Mouse (Mus musculus) embryonic stem cell, embryonic (primary cell): ENCODE data around the gene Rab7.

Source experiments
- CTCF ChIA-PET, 4 experiments: fragments of 300-600 bp in 2 of 4; fragments of 350-600 bp in 2 of 4; sonication (Branson Sonifier 250); formaldehyde crosslinking; loops; one replicate each; lab custom pipeline; 2022; ENCODE audit warnings: inconsistent platforms in 2 of 4; lab: Charles Lee
- POLR2A ChIA-PET, 4 experiments: fragments of 300-600 bp in 2 of 4; fragments of 350-600 bp in 2 of 4; sonication (Branson Sonifier 250); formaldehyde crosslinking; loops; one replicate each; lab custom pipeline; 2022; ENCODE audit warnings: antibody characterized with exemption in 4 of 4, inconsistent platforms in 1 of 4; lab: Charles Lee

The Rab7 gene

DNA sequence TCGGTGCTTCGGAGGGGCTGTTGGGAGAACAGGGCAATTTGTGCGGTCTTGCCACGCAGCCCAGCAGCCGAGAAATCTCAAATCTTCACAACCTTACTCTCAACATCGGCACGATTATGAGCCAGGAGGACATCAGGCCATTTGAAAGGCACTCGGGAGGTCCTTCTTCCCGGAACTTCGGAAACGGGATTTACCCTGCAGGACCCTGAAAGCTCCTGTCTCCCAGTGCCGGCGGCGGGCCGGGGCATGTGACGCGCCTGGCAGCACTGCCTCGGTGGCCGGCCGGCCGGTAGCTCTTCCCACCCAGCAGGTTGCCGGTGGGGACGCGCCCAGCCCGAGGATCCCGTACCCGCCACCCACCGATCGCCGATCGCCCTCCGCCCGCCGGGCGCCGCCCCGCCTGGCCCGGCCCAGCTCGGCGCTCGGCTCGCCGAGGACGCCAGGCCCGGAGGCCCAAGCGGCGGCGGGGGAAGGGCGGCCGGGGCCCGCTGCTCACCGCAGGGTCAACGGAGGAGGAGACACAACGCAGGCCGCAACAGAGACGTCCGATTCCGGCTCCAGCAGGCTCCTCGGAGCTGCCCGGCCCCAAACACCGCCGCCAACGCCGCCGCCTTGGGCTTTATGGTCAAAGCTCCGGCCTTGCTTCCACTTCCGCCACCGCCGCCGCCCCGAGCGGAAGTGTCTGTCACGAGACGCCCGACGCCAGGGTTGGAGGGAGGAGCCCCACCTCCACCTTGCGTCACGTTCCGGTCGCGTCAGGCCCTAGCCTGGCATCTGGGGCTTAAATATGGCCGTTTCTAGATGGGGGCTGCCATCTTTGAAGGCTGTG is at the start of gene Rab7:
Rab7 (minus strand) TSS at position 694 of the 829 bp plus-strand sequence.
- ChIA-PET CTCF (interaction anchor here in 3 of 4 experiments (0.6 to 1.9 kb wide), 6 partner anchors 14 to 1069 kb away, joined by 3 to 8 read pairs (median 3); no protein-coding TSS in a partner anchor), POLR2A (interaction anchor here (0.6 to 8.5 kb wide), 129 partner anchors 9 to 1064 kb away, joined by 3 to 185 read pairs (median 5); partner anchors contain the start of genes Rpn1 (in 4 of the 4), Copg1 (in 3 of the 4), Rab43 (in 3 of the 4) and H1fx (in 2 of the 4))

DNA sequence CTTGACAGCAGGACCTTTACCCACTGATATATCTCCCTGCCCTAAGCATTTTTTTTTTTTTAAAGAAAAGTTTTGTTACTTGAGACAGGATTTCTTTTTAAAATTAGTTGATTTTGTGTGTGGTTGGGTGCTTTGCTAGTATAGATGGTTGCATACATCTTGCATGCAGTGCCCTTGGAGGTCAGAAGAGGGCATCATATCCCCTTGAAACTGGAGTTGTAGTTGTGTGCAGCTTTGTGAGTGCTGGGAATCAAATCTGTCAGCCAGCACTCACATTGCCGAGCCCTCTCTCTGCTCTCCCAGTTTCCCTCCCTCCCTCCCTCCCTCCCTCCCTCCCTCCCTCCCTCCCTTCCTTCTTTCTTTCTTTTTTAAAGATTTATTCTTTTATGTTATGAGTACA is 43.9 kb upstream of the Rab7 start:
- ChIA-PET POLR2A (interaction anchor here in 3 of 4 experiments (0.6 to 4.9 kb wide), 15 partner anchors 8 to 376 kb away, joined by 3 to 35 read pairs (median 3); partner anchors contain the start of genes Rab7 (in 1 of the 3) and Ruvbl1 (in 1 of the 3)), CTCF (interaction anchor here in 3 of 4 experiments (0.6 to 1.4 kb wide), 8 partner anchors 27 to 856 kb away, joined by 3 to 7 read pairs (median 4); no protein-coding TSS in a partner anchor)

DNA sequence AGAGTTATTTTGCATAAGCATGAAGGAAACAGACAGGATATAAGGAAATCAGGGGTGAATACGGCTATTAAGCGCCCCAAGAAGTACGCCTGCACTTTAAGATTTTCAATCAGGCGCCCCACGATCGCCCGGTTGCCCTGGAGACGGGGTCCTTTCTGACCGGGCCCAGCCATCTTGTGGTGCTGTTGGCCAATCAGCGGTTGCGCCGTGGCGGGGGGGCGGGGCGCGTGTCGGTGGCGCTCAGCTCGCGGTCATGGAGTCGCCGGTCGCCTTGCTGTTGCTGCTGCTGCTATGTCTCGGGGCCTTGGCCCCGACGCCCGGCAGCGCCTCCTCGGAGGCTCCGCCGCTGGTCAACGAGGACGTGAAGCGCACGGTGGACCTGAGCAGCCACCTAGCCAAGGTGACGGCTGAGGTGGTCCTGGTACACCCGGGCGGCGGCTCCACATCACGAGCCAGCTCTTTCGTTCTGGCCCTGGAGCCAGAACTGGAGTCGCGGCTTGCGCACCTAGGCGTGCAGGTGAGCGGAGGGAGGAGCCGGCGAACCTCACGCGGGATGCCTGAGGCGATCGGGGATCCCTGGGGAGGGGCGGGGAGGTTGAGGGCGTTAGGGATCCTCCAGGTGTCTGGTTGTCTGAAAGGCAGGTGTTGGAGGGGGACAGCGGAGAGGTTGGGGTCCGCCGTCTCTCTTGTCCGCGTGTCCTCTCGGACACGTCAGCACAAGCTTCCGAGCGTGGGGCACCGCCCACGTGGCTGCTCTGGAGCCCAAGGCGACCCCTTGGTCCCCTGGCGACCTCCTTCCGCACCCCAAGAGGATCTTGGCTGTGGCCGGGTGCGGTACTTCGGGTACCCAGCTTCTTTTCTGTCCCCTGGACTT is 39.4 kb upstream of the Rab7 start, which contains the start of gene Rpn1:
Rpn1 (plus strand) TSS at position 205 of the 874 bp plus-strand sequence.
- CTCF ChIA-PET, result interaction anchor here in 3 of 4 experiments (0.6 to 1.4 kb wide), 9 partner anchors 9 to 257 kb away, joined by 3 to 11 read pairs (median 3); no protein-coding TSS in a partner anchor
- POLR2A ChIA-PET, result interaction anchor here (0.6 to 4.7 kb wide), 71 partner anchors 9 to 814 kb away, joined by 3 to 64 read pairs (median 5); partner anchors contain the start of genes Rab7 (in 3 of the 4), Copg1 (in 2 of the 4), H1fx (in 2 of the 4) and Isy1 (in 2 of the 4)

DNA sequence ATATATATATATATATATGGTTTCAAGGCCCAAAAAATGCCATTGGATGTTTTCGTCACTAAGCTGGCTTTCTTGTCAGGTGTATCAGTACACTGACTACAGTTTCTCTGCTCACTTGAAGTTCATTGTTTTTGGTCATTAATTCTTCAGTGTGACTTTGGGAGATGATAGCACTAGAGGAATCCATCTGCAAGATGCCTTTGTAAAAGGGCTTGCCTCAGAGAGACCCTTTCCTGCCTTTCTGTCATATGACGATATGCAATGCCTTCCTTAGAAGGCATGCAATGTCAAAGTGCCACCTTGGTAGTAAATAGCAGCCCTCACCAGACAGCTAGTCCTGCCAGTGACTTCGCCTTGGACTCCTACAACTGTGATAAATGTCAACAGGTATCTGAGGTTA is 38.6 kb upstream of the Rab7 start:
- POLR2A ChIA-PET, result interaction anchor here (0.5 to 4.7 kb wide), 52 partner anchors 8 to 1295 kb away, joined by 3 to 64 read pairs (median 5); partner anchors contain the start of genes Rab7 (in 3 of the 4), Abtb1 (in 1 of the 4), Copg1 (in 1 of the 4) and H1fx (in 1 of the 4)

DNA sequence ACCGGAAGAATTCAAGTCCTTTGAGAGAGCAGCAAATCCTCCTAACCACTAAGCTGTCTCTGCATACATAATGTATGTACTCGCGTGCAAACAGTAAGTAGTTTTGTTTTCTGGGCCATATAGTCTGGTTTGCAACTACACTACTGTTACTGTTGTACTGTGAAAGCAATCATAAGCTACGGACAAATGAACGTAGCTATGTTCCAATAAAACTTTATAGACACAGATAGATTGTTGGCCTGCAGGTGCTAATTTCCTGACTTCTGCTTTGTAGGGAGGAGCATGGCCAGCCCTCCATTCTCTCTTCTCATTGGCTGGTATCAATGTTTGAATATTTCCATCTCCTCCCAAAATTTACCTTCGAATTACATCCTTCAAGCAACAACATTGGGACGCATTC is 38.0 kb upstream of the Rab7 start:
- POLR2A ChIA-PET, result interaction anchor here in 2 of 4 experiments (0.5 to 4.7 kb wide), 11 partner anchors 8 to 1294 kb away, joined by 3 to 64 read pairs (median 25); partner anchors contain the start of gene Rab7 (in 1 of the 2)
- CTCF ChIA-PET, result interaction anchor here in 1 of 4 experiments (0.5 kb wide), 1 partner anchor 75 kb away, joined by 3 read pairs; no protein-coding TSS in a partner anchor

More for the DNA sequence above, 38.6 kb upstream of the Rab7 start:
- CTCF ChIA-PET, result interaction anchor here in 3 of 4 experiments (0.5 to 1.4 kb wide), 8 partner anchors 8 to 256 kb away, joined by 3 to 11 read pairs (median 4); no protein-coding TSS in a partner anchor

DNA sequence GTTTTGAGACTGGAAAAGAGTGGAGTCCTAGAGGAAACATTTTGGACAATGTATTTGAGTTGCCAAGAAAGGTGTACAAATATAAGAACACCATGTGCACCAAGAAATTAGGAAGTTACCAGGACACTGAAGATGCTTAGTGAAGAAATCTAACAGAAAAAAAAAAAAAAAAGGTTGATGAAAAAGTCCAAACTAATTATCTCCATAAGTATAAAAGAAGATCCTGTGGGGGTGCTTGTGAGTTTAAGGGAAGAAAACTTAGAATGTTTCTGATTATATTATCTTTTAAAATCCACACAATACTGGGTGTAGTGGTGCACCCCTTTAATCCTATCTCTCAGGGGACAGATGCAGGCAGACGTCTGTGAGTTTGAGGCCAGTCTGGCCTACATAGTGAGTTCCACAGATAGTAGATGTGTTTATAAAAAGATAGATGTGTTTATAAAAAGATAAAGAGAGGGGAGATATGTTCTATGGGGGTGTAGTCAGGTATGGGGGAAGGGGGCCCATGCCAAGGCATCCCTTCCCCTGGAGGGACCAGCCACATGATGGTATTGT is 31.0 kb upstream of the Rab7 start:
- POLR2A ChIA-PET, result interaction anchor here in 3 of 4 experiments (0.7 to 8.2 kb wide), 17 partner anchors 9 to 163 kb away, joined by 3 to 65 read pairs (median 13); partner anchors contain the start of genes Rab7 (in 3 of the 3), Rpn1 (in 3 of the 3) and Hmces (in 1 of the 3)
- CTCF ChIA-PET, result interaction anchor here in 2 of 4 experiments (0.6 to 1.7 kb wide), 4 partner anchors 8 to 78 kb away, joined by 3 to 11 read pairs (median 7); partner anchors contain the start of gene Rpn1 (in 1 of the 2)

DNA sequence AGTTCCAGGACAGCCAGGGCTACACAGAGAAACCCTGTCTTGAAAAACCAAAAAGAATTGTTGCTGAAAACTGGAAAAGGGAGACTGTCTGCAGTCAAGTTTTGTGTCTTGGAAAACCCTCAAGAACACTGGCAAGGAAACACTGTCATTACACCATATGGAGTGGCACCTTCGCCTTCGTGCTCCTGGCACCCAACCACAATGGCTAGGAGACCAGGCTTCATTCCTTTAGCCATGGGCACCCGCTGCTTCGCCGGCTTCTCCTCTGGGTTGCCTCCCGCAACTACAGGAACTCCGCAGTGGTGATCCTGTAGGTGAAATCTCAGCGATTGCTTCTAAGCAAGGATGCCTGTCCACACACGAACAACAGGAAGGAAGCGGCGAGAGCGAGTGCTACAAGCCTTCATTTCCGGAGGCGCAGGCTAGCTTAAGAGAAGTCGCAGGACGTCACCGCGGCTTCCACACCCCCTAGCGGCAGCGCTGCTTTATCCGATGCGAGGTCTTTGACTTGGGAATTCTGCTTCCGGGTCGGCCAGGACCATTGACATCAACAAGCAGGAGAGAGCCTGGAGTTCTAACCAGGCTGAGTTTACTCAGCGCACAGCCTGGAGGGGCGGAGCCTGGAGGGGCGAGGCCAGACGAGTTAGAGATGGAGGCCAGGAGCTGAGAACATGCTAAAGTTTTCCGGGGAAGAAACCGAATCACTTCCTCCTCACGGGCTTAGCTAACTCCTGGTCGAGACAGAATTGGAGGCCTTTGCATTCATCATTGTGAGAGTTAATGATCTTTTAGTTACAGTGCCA is 29.9 kb upstream of the Rab7 start:
- POLR2A ChIA-PET, result interaction anchor here (0.5 to 8.2 kb wide), 65 partner anchors 8 to 1603 kb away, joined by 3 to 65 read pairs (median 4); partner anchors contain the start of genes Rab7 (in 4 of the 4), Rpn1 (in 4 of the 4), Hmces (in 2 of the 4) and Abtb1 (in 1 of the 4)
- CTCF ChIA-PET, result interaction anchor here (0.6 to 1.9 kb wide), 21 partner anchors 9 to 841 kb away, joined by 3 to 11 read pairs (median 3); partner anchors contain the start of genes Rpn1 (in 2 of the 4), Copg1 (in 1 of the 4) and H1fx (in 1 of the 4)

DNA sequence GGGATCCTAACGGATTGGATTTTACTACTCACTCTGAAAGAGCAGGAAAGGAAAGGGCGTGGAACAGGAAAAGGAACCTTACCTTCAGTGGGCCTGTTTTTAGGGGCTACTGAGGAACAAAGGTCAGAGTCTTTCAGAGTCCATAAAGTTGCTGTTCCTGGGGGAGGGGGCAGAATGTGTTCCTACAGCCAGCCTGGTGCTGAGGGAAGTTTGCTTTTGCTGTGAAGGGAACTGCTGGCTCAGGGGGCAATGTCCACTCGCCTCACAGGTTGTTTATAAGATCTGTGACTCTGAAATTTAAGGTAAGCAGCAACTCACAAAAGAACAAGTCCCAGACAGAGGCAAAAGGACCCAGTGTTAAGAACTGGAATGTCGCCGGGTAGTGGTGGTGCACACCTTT is 26.1 kb upstream of the Rab7 start:
- ChIA-PET CTCF (no interaction called here), POLR2A (interaction anchor here in 3 of 4 experiments (0.6 to 8.2 kb wide), 15 partner anchors 11 to 1472 kb away, joined by 3 to 61 read pairs (median 7); partner anchors contain the start of genes Rab7 (in 2 of the 3), Rpn1 (in 2 of the 3) and Isy1 (in 1 of the 3))

DNA sequence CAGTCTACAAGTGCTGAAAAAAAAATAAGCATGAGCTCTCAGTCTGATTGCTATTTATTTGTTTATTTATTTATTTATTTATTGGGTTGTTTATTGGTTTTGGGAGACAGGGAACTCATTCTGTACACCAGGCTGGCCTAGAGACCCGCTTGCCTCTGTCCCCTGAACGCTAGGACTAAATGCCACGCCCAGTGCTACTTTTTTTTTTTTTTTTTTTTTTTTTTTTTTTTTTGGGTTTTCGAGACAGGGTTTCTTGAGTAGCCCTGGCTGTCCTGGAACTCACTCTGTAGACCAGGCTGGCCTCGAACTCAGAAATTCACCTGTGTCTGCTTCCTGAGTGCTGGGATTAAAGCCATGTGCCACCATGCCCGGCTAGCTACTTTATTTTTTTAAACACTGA is 25.4 kb upstream of the Rab7 start:
- ChIA-PET POLR2A (interaction anchor here (0.6 to 8.2 kb wide), 22 partner anchors 10 to 1471 kb away, joined by 3 to 61 read pairs (median 6); partner anchors contain the start of genes Rab7 (in 2 of the 4), Rpn1 (in 2 of the 4), H1fx (in 1 of the 4) and Isy1 (in 1 of the 4)), CTCF (interaction anchor here in 3 of 4 experiments (0.6 to 1.6 kb wide), 3 partner anchors 9 to 182 kb away, joined by 3 to 4 read pairs (median 4); no protein-coding TSS in a partner anchor)

DNA sequence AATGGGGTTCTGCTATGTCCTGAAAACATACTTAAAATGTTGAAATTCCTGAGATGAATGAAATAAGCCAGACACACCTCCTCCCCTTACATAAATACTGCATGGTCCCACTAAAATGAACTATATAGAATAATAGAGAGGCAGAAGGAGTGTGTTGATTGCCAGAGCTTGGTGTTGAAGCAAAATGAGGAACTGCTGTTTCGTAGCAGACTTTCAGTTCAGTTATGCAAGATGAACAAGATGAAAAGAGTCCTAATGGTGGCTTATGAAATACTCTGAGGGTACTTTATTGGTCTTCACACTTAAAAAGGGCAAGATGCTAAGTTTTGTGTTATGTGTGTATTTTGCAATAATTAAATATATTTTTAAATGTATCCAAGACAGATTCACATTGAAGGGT is 23.7 kb upstream of the Rab7 start:
- POLR2A ChIA-PET, result interaction anchor here in 2 of 4 experiments (1.4 to 8.2 kb wide), 9 partner anchors 8 to 71 kb away, joined by 3 to 61 read pairs (median 10); partner anchors contain the start of genes Rpn1 (in 2 of the 2) and Rab7 (in 1 of the 2)

DNA sequence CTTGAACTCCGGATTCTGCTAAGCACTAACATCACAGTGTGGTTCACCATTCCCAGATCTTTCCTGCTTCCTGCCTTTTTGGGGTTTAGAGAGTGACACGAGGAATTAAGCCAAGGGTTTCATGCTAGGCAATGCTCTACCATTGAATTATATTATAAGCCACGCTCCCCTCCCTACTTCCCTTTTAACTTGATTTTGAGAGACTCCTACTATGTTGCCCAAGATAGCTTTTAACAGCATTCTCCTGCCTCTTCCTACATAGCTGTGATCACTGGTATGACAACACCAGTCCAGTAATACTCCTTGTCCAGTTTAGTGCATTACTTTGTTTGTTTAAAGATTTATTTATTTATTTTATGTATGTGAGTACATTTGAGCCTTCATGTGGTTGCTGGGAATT is 22.7 kb upstream of the Rab7 start:
- ChIA-PET CTCF (no interaction called here), POLR2A (interaction anchor here in 1 of 4 experiments (1.3 to 10.7 kb wide), 3 partner anchors 7 to 20 kb away, joined by 5 to 185 read pairs (median 40); partner anchors contain the start of gene Rab7)

More for the DNA sequence above, 23.7 kb upstream of the Rab7 start:
- CTCF ChIA-PET, result no interaction called here

DNA sequence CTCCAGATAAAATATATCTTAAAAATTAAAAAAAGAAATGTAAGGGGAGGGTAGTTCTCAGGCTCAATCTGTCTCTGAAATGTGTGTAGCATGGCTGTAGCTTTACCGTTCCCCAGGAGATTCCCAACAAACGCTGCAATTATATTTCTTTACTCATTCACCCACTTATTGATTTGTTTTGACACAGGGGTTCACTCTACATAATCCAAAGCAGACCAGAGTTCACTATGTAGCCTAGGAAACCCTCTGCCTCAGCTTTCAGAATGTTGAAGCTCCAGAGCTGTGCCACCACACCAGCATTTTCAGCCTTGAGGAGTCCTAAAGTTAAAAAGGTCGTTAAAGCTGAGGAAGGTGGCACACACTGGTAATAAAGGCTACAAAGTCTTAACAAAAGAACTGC is 20.9 kb upstream of the Rab7 start:
- POLR2A ChIA-PET, result interaction anchor here in 2 of 4 experiments (0.6 to 10.7 kb wide), 9 partner anchors 9 to 413 kb away, joined by 3 to 185 read pairs (median 5); partner anchors contain the start of genes Rab7 (in 2 of the 2) and Rpn1 (in 1 of the 2)
- CTCF ChIA-PET, result interaction anchor here in 2 of 4 experiments (0.5 to 1.0 kb wide), 2 partner anchors 9 to 47 kb away, joined by 3 read pairs; no protein-coding TSS in a partner anchor

DNA sequence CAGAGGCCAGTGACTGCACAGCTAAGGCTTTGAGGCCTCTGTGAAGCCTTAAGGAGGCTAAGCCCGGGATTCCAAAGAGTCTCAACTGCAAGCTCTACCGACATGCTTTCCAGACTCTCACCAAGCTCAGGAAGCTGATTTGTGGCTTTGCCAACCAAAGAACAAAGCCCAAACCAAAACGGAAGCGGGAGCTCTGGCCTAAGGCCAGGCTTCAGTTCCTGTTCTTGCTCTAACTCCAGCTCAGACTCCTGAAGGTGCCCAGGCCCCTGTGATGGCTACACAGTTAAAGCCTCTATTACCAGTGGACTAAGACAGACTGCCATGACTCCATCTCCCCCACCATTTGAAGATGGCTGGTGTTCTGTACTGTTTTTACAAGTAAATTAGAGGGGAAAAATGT is 20.0 kb upstream of the Rab7 start:
- CTCF ChIA-PET, result interaction anchor here in 1 of 4 experiments (0.7 kb wide), 1 partner anchor 59 kb away, joined by 5 read pairs; no protein-coding TSS in a partner anchor
- POLR2A ChIA-PET, result interaction anchor here in 2 of 4 experiments (0.5 to 10.7 kb wide), 15 partner anchors 8 to 414 kb away, joined by 3 to 185 read pairs (median 4); partner anchors contain the start of genes Rab7 (in 2 of the 2), Hmces (in 1 of the 2) and Rpn1 (in 1 of the 2)

DNA sequence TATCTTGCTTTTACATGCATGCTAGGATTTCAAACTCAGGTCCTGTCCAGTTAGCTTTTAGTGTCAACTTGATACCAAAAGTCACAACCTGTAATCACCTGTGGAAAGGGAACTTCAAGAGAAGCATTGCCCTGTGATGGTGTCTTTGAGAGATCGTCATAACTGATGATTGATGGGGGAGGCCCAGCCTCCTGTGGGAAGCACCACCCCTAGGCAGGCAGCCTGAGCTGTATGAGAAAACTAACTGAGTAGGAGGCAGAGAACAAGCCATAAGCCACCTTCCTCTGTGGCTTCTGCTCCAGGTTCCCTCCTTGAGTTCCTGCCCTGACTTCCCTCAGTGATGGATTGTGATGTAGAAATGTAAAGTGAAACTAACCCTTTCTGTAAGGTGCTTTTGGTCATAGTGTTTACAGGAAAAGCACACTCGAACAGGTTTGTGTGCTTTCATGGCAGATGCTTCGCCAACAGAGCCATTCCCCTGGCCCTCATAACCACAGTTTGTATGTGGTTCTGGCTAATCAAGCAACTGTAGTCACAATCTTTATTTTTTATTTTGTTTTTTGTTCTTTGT is 19.1 kb upstream of the Rab7 start:
- ChIA-PET POLR2A (interaction anchor here in 3 of 4 experiments (0.8 to 10.7 kb wide), 11 partner anchors 9 to 40 kb away, joined by 3 to 185 read pairs (median 6); partner anchors contain the start of genes Rab7 (in 3 of the 3) and Rpn1 (in 1 of the 3)), CTCF (no interaction called here)
